Mouse (Mus musculus) heart, embryonic 15.5 days (tissue): ENCODE results near the gene Enho. TPM values are rescaled to one million over a fixed set of nuclear protein-coding genes. Genes with fewer than 3 reads are reported as not detected.

Source experiments
- ATAC-seq: fragments of 200-750 bp; cut with Nextera tagmentation; replicated peaks from 2 replicates; pipeline ENCODE4 v1.8.0; 2017; ENCODE audit warnings: low read depth, moderate TSS enrichment; ENCODE audit not compliant: insufficient number of reproducible peaks, insufficient read depth, low FRiP score
- H3K27ac ChIP-seq: fragments of 300-500 bp; sonication (generic); 2 replicates; pipeline ENCODE4 v1.5.1; 2015; ENCODE audit warnings: mild to moderate bottlenecking, inconsistent platforms
- H3K27me3 ChIP-seq: fragments of 300-500 bp; sonication (generic); 2 replicates; pipeline ENCODE4 v1.6.1; 2015; ENCODE audit warnings: inconsistent platforms
- H3K36me3 ChIP-seq: fragments of 300-500 bp; sonication (generic); 2 replicates; pipeline ENCODE4 v1.6.1; 2015; ENCODE audit warnings: mild to moderate bottlenecking, inconsistent platforms
- H3K4me1 ChIP-seq: fragments of 300-500 bp; sonication (generic); replicated peaks from 2 replicates; pipeline ENCODE4 v1.6.1; 2015; ENCODE audit warnings: inconsistent platforms
- H3K4me2 ChIP-seq: fragments of 300-500 bp; sonication (generic); 2 replicates; pipeline ENCODE4 v1.6.1; 2015; ENCODE audit warnings: inconsistent platforms, mild to moderate bottlenecking, moderate library complexity
- H3K4me3 ChIP-seq: fragments of 300-500 bp; sonication (generic); 2 replicates; pipeline ENCODE4 v1.5.1; 2015; ENCODE audit warnings: mild to moderate bottlenecking, inconsistent platforms
- H3K9ac ChIP-seq: fragments of 300-500 bp; sonication (generic); 2 replicates; pipeline ENCODE4 v1.6.1; 2015; ENCODE audit warnings: mild to moderate bottlenecking, inconsistent platforms
- H3K9me3 ChIP-seq: fragments of 300-500 bp; sonication (generic); replicated peaks from 2 replicates; pipeline ENCODE4 v1.6.1; 2016; ENCODE audit warnings: inconsistent platforms
- WGBS: fragments of 180-500 bp; shearing (Covaris S2); methylation state at CpG from one replicate; pipeline ENCODE4 v1.1.7; 2015; ENCODE audit warnings: mixed read lengths; 5-methylcytosine and 5-hydroxymethylcytosine counted together
- polyA plus RNA-seq: library from polyadenylated mRNA; unstranded; fragments of >200 nt; fragmentation: Nextera tagmentation; extraction: Ambion mirVana; gene quantifications from 2 replicates; pipeline ENCODE4 v1.2.1, GENCODE M21; 2015

Enho gene
- polyA plus RNA-seq, 1 experiment from 2014 or later = 3.3 TPM

DNA sequence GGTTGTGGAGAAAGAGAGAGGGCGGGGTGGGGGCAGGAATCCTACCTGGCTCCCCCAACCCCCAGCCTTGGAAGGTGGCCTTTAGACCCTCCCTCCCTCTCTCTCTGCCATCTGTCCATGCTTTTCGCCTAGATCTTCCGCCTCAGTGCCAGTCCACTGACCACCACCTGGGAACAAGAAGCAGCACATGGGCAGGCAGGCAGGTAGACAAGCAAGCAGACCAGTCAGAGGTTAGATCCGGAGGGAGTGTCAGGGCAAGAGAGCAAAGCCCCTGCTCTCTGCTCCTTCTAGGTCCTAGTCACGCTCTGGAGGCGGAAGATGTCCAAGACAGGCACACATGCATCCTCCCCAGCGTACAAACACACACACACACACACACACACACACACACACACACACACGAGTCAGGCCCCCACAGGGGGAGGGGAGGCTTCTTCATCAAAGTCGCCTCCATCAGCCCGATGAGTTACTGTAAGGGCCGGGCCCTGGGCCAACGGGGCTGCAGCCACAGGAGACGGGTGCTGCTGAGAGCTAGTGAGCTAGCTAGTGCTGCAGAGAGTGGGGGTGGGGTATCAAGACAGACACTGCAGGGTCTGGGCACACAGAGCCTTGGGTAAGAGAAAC is 37.0 kb upstream of the Enho start:
- Histone ChIP-seq H3K4me2 (peak overlapping the region; percentile 3; the same call in 1 of the 2 replicates), H3K4me3 (no peak overlapping the region), H3K4me1 (peaks cover 63% of the 10 kb centered on the region), H3K27me3 (peaks cover 29% of the 10 kb centered on the region), H3K27ac (peak overlapping the region; percentile 31; the same call in 1 of the 2 replicates), H3K36me3 (no peaks in the 10 kb centered on the region), H3K9ac (no peak overlapping the region), H3K9me3 (no peaks in the 10 kb centered on the region)
- peak; percentile 57 for ATAC-seq
- WGBS = 33% methylated on average over 13 of the region's 13 CpGs

DNA sequence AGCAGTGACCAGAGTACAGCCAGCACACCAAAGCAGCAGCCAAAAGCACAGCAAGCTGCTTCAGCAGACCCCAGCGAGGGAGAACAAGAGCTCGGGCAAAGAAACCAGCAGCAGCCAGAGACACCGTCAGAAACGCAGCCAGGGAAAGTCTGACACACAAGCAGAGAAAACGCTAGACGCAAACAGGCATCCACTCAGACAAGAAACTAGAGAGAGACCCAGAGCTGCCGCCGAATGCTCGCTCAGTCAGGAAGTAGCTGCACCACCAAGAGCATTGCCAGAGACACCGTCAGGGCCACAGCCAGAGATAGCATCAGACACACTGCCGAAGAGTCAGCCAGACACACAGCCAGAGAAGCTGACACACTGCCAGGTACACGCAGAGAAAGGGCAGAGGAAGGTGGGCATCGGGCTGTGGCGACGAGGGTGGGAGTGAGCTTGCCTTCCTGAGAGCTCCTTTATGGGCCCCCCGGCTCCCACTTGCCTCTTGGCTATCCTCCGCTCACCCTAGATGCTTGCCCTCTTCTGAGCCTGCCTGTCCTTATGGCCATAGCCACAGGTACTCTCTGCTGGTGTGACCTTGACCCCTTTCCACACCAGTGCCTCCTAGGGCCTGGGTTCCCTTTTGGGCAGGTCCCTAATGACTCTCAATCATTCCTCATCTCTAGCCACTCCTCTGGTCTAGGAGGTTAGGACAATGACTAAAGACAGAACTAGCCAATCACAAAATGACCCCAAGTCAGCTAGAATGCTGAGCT is 36.3 kb upstream of the Enho start:
- WGBS = 37% methylated on average over 17 of the region's 17 CpGs
- Histone ChIP-seq H3K27me3 (peaks cover 29% of the 10 kb centered on the region), H3K27ac (peak overlapping the region; percentile 31; the same call in 1 of the 2 replicates), H3K4me1 (peaks cover 67% of the 10 kb centered on the region), H3K4me2 (no peak overlapping the region), H3K4me3 (no peak overlapping the region), H3K9ac (no peak overlapping the region), H3K9me3 (no peaks in the 10 kb centered on the region), H3K36me3 (no peaks in the 10 kb centered on the region)
- ATAC-seq = no peak

DNA sequence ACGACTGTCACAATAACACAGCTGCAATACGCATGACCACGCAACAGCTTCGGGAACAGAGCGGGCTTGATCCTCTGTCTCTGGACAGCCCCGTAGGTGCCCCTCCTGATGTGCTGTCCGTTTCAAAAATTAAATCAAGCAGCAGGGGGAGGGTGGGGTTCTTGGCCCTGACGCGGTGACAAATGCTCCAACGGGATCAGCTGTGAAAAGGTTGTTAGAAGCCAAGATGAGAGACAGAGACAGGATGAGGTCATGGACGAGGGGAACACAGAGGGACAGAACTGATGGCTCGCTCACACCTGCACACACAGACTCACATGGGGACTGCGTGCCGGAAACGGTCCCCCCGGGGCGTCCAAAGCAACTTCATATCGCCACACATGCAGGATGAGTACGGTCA is 33.1 kb upstream of the Enho start:
- Histone ChIP-seq H3K27me3 (peaks cover 30% of the 10 kb centered on the region), H3K4me1 (peaks cover 41% of the 10 kb centered on the region)
- WGBS = 60% methylated on average over 19 of the region's 19 CpGs

DNA sequence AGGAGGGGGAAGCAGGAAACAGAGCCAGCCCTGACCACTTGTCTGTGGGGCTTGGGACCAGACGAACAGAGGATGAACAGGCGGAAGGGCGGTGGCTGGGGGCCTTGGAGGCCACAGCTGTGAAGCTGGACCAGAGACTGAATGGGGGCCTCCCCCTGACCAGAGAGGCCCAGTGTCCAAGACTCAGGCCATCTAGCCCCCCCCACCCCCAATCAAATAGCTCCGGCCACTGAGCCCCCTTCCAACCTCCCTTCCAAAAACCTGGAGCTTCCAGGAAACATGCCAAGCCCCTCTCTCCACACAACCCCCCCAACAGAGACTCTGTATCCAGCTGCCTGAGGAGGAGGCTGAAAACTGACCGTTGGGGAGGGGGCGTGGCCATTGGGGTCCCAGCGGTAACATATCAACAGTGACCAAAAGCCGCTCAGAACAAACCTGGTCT is 32.4 kb upstream of the Enho start:
- no peak overlapping the region for H3K9ac ChIP-seq
- H3K36me3 ChIP-seq = no peaks in the 10 kb centered on the region
- H3K4me2 ChIP-seq = 0 out of 2 replicates have a peak overlapping the region, but pooled peaks have one; percentile 12
- H3K4me3 ChIP-seq = no peak overlapping the region
- H3K27ac ChIP-seq = no peak overlapping the region
- no peak for ATAC-seq
- H3K4me1 ChIP-seq = peaks cover 35% of the 10 kb centered on the region
- H3K9me3 ChIP-seq = no peaks in the 10 kb centered on the region
- WGBS = 33% methylated on average over 8 of the region's 8 CpGs
- H3K27me3 ChIP-seq = peaks cover 28% of the 10 kb centered on the region

More for the DNA sequence above, 33.1 kb upstream of the Enho start:
- Histone ChIP-seq H3K36me3 (no peaks in the 10 kb centered on the region), H3K9ac (no peak overlapping the region), H3K27ac (no peak overlapping the region), H3K9me3 (no peaks in the 10 kb centered on the region), H3K4me2 (no peak overlapping the region), H3K4me3 (no peak overlapping the region)
- ATAC-seq = no peak

DNA sequence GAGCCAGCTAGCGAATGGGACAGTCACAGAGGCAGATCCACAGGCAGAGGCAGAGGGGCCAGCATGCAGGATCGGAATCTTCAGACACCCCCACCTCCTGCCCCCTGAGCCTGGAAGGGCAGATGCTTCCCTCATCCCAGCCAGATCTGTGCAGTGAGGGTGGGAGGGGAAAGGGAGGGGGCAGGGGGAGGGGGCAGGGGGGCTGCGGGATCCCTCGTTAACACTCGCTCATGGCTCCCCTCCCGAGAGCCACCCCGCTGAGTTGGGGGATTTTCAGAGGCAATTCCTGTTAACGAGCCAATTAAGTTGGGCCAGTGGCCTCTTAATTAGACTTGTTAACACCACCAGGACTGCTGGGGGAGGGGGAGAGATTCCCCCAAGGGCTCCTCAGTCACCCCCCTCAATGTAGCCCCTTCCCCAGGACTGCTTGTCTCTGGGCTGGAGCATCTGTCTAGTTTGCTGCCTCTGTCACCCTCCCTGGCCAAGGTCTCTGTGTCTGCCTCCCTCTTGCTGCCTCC is 31.9 kb upstream of the Enho start:
- no peaks in the 10 kb centered on the region for H3K9me3 ChIP-seq
- ATAC-seq = no peak
- no peak overlapping the region for H3K4me3 ChIP-seq
- H3K27me3 ChIP-seq = peaks cover 25% of the 10 kb centered on the region
- no peak overlapping the region for H3K27ac ChIP-seq
- no peak overlapping the region for H3K9ac ChIP-seq
- H3K36me3 ChIP-seq = no peaks in the 10 kb centered on the region
- H3K4me1 ChIP-seq = peaks cover 30% of the 10 kb centered on the region
- WGBS = 24% methylated on average over 8 of the region's 8 CpGs
- no peak overlapping the region for H3K4me2 ChIP-seq

DNA sequence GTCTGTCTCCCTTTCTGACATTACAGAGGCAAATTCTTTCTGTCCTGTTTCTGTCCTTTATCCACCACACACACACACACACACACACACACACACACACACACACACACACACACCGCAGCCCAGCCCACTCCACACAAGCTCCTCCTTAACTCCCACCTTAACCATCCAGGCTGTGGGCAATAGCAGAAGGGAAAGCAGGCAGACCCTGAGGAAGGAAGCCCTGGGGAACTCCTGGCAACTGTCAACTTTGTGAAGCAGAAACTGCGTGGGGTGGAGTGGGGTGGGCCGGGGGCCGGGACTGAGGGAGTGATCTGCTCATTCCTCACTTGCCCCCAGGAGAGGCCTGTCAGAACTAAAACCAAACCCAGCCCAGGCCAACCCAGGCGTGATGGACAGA is 31.4 kb upstream of the Enho start:
- no peak overlapping the region for H3K9ac ChIP-seq
- H3K9me3 ChIP-seq = no peaks in the 10 kb centered on the region
- no peak overlapping the region for H3K27ac ChIP-seq
- H3K4me1 ChIP-seq = peaks cover 25% of the 10 kb centered on the region
- no peak for ATAC-seq
- peaks cover 25% of the 10 kb centered on the region for H3K27me3 ChIP-seq
- no peak overlapping the region for H3K4me3 ChIP-seq
- 35% methylated on average over 5 of the region's 5 CpGs for WGBS
- no peaks in the 10 kb centered on the region for H3K36me3 ChIP-seq
- no peak overlapping the region for H3K4me2 ChIP-seq

DNA sequence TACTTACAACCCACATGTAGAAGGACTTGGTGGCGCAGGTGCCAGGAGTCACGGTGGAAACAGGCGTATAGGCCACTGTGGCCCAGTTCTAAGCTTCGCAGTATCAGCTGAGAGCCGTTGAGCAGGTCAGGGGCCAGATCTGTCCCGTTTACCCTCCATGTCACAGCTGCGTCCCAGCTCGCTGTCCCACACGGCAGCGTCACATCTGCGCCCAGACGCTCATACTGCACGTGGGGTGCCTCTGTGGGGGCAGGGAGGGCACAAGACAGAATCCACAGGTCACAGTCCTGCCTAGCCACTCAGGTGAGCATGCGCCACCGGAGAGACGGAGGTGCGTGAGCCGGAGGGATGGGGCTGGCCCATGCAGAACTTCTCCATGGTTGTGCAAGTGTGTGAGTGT is 30.7 kb upstream of the Enho start:
- 0 out of 2 replicates have a peak overlapping the region, but pooled peaks have one; percentile 21 for H3K9ac ChIP-seq
- peaks cover 18% of the 10 kb centered on the region for H3K4me1 ChIP-seq
- peaks cover 27% of the 10 kb centered on the region for H3K27me3 ChIP-seq
- 87% methylated on average over 18 of the region's 18 CpGs for WGBS
- H3K36me3 ChIP-seq = no peaks in the 10 kb centered on the region
- no peak overlapping the region for H3K27ac ChIP-seq
- ATAC-seq = no peak
- no peaks in the 10 kb centered on the region for H3K9me3 ChIP-seq
- H3K4me2 ChIP-seq = no peak overlapping the region
- no peak overlapping the region for H3K4me3 ChIP-seq

DNA sequence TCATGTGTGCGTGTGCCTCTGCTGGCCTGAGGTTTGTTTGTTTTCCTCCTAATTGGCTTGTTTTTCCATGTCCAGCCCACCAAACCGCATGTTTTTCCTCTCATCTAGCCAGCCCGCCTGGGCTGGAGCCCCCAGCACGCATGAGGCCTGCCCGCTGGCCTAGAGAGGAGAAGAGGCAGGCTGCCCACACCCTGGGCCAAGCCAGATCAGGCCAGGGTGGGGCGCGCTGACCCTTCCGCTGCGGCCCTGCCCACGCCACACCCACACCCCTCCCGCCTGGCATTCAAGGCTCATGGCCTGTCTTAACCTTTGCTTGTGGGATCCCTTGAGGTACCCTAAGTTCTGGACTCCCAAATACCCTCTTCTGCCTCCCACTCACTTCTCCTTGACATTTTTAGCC is 26.5 kb upstream of the Enho start:
- H3K36me3 ChIP-seq = no peaks in the 10 kb centered on the region
- no peak overlapping the region for H3K4me2 ChIP-seq
- no peak overlapping the region for H3K9ac ChIP-seq
- H3K27me3 ChIP-seq = peaks cover 41% of the 10 kb centered on the region
- peaks cover 23% of the 10 kb centered on the region for H3K4me1 ChIP-seq
- no peak for ATAC-seq
- H3K9me3 ChIP-seq = no peaks in the 10 kb centered on the region
- H3K4me3 ChIP-seq = no peak overlapping the region
- 77% methylated on average over 11 of the region's 11 CpGs for WGBS
- H3K27ac ChIP-seq = no peak overlapping the region

DNA sequence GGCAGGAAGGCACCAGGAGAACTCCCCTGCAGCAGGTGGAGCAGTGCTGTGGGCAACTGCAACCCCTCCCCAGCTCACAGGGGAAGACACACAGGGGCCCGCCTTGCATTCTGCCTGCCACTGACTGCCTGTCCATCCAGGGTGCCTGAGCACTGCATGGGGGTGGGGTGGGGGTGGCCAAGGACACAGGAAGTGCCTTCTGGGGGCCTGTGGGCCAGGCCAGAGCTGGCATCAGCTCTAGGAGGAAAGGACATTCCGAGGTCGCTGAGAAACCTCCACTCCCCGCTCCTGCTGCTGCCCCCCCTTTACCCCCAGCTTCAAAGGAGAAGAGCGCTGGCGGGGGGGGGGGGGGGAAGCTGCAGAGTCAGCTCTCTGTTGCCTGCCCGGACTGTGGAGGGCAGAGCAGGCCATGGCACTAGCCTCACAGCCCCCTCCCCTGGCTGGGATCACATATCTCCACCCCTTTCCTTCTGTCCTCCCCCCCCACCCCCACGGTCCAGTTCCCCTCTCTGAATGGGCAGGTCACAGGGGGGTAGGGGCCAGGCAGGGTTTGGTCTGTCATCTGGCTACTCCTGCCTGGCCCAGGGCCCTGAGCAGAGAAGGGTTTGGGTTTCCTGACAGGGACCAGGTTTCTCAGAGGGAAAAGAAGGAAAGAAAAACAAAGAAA is 25.0 kb upstream of the Enho start:
- H3K9me3 ChIP-seq = no peaks in the 10 kb centered on the region
- peaks cover 30% of the 10 kb centered on the region for H3K4me1 ChIP-seq
- H3K27me3 ChIP-seq = peaks cover 37% of the 10 kb centered on the region
- ATAC-seq = no peak; the same call in 1 of the 2 replicates
- H3K36me3 ChIP-seq = no peaks in the 10 kb centered on the region
- H3K4me2 ChIP-seq = 0 out of 2 replicates have a peak overlapping the region, but pooled peaks have one; percentile 6
- no peak overlapping the region for H3K27ac ChIP-seq
- WGBS = 8% methylated on average over 5 of the region's 8 CpGs
- H3K9ac ChIP-seq = no peak overlapping the region; the same call in 1 of the 2 replicates
- H3K4me3 ChIP-seq = no peak overlapping the region

DNA sequence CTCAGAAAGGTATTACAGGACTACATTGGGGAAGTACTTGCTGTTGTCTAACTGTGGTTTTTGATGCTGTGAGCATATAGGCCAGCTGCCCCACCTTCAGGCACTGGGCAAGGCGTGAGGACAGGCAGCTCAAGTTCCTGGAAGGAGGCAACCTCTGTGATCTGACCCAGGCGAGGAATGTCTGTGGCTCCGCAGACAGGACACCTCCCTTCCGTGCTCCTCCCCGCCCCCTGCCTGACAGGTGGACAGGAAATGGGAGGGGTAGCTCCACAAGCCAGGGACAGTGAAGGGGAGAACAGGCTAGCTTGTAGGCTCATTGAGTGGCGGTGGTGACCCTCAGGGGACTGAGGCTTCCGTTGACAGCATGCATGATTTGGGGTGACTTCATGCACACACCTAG is 24.4 kb upstream of the Enho start:
- H3K4me1 ChIP-seq = peaks cover 30% of the 10 kb centered on the region
- ATAC-seq = no peak
- H3K27me3 ChIP-seq = peaks cover 40% of the 10 kb centered on the region
- H3K27ac ChIP-seq = no peak overlapping the region
- no peak overlapping the region for H3K4me2 ChIP-seq
- no peaks in the 10 kb centered on the region for H3K36me3 ChIP-seq
- no peak overlapping the region for H3K9ac ChIP-seq
- no peaks in the 10 kb centered on the region for H3K9me3 ChIP-seq
- H3K4me3 ChIP-seq = no peak overlapping the region
- 52% methylated on average over 7 of the region's 7 CpGs for WGBS

DNA sequence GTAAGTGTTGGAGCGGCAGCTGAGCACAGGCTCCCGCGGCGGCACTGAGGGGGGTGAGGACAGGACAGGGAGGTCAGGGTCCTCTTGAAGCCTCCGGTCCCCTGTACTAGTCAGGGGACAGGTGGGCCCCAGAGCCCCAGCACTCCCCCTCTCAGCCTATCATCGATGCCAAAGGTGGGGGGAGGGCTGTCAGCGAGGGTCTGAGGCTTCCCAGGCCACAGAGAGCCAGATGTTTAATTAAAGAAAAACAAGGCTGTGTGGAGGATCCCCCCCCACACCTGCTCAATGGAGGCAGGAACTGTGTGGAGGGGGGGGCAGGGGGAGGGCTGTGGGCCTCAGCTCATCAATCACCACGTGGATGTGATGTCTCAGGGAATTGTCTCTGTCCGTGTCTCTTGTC is 23.5 kb upstream of the Enho start:
- Histone ChIP-seq H3K9ac (no peak overlapping the region), H3K4me1 (peaks cover 35% of the 10 kb centered on the region), H3K4me2 (no peak overlapping the region), H3K4me3 (no peak overlapping the region), H3K9me3 (no peaks in the 10 kb centered on the region), H3K27ac (no peak overlapping the region), H3K36me3 (no peaks in the 10 kb centered on the region), H3K27me3 (peaks cover 48% of the 10 kb centered on the region)
- WGBS = 29% methylated on average over 9 of the region's 9 CpGs
- no peak for ATAC-seq
